Mouse (Mus musculus) naive thymus-derived CD4-positive, alpha-beta T cell, adult 5 months (primary cell): ENCODE measurements around the gene 4930426L09Rik. TPM values are rescaled to one million over a fixed set of nuclear protein-coding genes. Genes with fewer than 3 reads are reported as not detected.

Experiments
- polyA plus RNA-seq: library from polyadenylated mRNA; unstranded; fragments of 100-300 nt; shearing (Covaris generic); gene quantifications from one replicate; pipeline ENCODE4 v1.2.1, GENCODE M21; 2017

4930426L09Rik gene
- 0.56 TPM for polyA plus RNA-seq

GRCm38 (mm10) chr2:18998054-18998478, at the start of gene 4930426L09Rik, which contains the start of gene Pip4k2a:
Gene 4930426L09Rik (plus strand): TSS chr2:18998343.
Gene Pip4k2a (minus strand): TSS chr2:18998126.

Other genes with a start within 250 kb of the 4930426L09Rik start
- gene Pip4k2a, start 217 bp upstream of the 4930426L09Rik start, polyA plus RNA-seq, result 165 TPM
- 1.1 TPM for gene Armc3, start 201.0 kb downstream of the 4930426L09Rik start, polyA plus RNA-seq